Mouse (Mus musculus): ENCODE measurements around the gene Vmn2r28.
"Not testable (repeated sequence)": the region's sequence is repeated elsewhere in the genome, so short reads cannot be mapped to it uniquely, and the experiment has no call there.

The Vmn2r28 gene

GRCm38 (mm10) chr7:5493856-5494255, at the start of gene Vmn2r28:
Gene Vmn2r28, minus strand, starts transcription at chr7:5493956.
- not testable (repeated sequence) for DNase-seq (ENCODE audit: low spot score in 2 of 2)

GRCm38 (mm10) chr7:5540770-5541436, 47.1 kb upstream of the Vmn2r28 start:
- DNase-seq (ENCODE audit: low spot score in 2 of 2): not testable (repeated sequence)

GRCm38 (mm10) chr7:5456674-5457073, 37.1 kb downstream of the Vmn2r28 start, which contains the start of gene Vmn1r59:
Gene Vmn1r59, minus strand, starts transcription at chr7:5456774.
- no peak for DNase-seq (ENCODE audit: low spot score in 2 of 2)

GRCm38 (mm10) chr7:5454011-5454410, 39.7 kb downstream of the Vmn2r28 start:
- DNase-seq (ENCODE audit: low spot score in 2 of 2): not testable (repeated sequence)

- no peak for DNase-seq (ENCODE audit: low spot score in 2 of 2)
These were observed 45.1 kb downstream of the Vmn2r28 start for GRCm38 (mm10) chr7:5448627-5449026.
